Mouse (Mus musculus): ENCODE measurements at regions not wholly inside any gene's neighbourhood (a gene's known extent, or its start where the extent isn't known, plus 50 kb on each side); places are given as distances from the start of the nearest gene placed in this dataset.

GRCm38 (mm10) chr3:148259211-148259610, 731.1 kb downstream of the Adgrl2 start:
- TF ChIP-seq CTCF (IDR thresholded peaks at IDR 0.05; ENCODE audit: borderline replicate concordance, extremely low read depth, insufficient read depth, insufficient read length): no peak
- no peak for TF ChIP-seq POLR2A (IDR thresholded peaks at IDR 0.05; ENCODE audit: borderline replicate concordance, extremely low read depth, insufficient read depth, insufficient read length, poor library complexity, severe bottlenecking)
